Mouse (Mus musculus) lung, adult 2 months (tissue): ENCODE data around the gene Pik3c2a.

Experiments used
- CTCF ChIP-seq: fragments of 200-500 bp; IDR thresholded peaks from 2 replicates; pipeline ENCODE4 v1.5.1; 2011; ENCODE audit warnings: mild to moderate bottlenecking, low read length, control low read depth; ENCODE audit not compliant: insufficient read depth
- POLR2A ChIP-seq: fragments of 200-500 bp; IDR thresholded peaks from 2 replicates; pipeline ENCODE4 v1.6.1; 2011; ENCODE audit warnings: low read depth, mild to moderate bottlenecking, control low read depth, low read length, borderline replicate concordance; ENCODE audit errors: extremely low read depth

DNA sequence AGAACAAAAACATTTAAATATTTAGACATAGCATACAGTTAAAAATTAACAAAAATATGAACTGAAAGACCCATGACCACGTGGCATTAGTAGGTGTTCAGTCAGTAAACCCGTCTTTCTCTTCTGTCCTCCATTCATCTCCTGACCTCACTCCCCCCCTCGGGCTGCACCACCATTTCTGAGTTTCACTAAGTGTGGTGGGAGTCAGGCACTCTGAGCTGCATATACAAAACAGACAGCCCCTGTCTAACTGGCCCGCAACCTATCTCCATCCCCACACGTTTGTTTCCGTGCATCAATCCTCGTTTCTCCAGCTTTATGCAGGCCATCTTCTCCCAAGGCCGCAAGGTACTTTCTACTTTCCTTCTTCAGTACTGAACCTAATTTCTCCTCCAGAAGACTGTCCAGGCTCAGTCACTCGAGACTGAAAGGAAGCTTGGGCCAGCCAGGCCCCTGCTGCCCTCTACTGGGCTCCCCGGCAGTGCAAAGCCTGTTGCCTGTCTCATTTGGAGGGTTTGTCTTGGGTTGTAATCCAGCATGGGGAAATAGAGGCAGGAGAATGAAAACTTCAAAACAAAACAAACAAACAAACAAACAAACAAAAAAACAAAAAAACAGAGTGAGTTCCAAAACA lies 119.8 kb downstream of the Pik3c2a start:
- TF ChIP-seq POLR2A, result no peak
- peak; percentile 72 for TF ChIP-seq CTCF
